Mouse (Mus musculus): ENCODE measurements around the gene Morn3.
"Not testable (repeated sequence)": the region's sequence is repeated elsewhere in the genome, so short reads cannot be mapped to it uniquely, and the experiment has no call there.

Gene Morn3

GRCm38 (mm10) chr5:123046916-123047315 is at the start of gene Morn3:
Gene Morn3, minus strand, starts transcription at chr5:123047016.
- DNase-seq (ENCODE audit: low spot score in 2 of 2) = no peak

DNA sequence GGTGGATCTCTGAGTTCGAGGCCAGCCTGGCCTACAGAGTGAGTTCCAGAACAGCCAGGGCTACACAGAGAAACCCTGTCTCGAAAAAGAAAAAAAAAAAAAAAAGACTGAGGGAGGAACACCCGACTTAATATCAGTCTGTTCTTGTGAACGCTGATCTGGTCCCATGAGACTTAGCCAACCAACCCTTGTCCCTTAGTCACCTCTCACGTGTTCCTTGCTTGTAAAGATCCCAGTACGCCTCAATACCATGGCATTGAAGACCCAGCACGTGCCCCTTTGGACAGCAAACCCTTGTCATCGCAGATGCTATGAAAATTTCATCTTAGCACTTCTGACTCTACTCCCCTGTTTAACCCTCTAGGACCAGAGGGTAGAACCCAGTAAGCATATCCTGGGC is 49.5 kb upstream of the Morn3 start:
- no peak for DNase-seq (ENCODE audit: low spot score in 2 of 2)

GRCm38 (mm10) chr5:123094238-123094991 is 47.6 kb upstream of the Morn3 start:
- no peak for DNase-seq (ENCODE audit: low spot score in 2 of 2)

GRCm38 (mm10) chr5:123093077-123093633 is 46.3 kb upstream of the Morn3 start:
- no peak for DNase-seq (ENCODE audit: low spot score in 2 of 2)

GRCm38 (mm10) chr5:123090560-123091306 is 43.9 kb upstream of the Morn3 start:
- no peak for DNase-seq (ENCODE audit: low spot score in 2 of 2)

DNA sequence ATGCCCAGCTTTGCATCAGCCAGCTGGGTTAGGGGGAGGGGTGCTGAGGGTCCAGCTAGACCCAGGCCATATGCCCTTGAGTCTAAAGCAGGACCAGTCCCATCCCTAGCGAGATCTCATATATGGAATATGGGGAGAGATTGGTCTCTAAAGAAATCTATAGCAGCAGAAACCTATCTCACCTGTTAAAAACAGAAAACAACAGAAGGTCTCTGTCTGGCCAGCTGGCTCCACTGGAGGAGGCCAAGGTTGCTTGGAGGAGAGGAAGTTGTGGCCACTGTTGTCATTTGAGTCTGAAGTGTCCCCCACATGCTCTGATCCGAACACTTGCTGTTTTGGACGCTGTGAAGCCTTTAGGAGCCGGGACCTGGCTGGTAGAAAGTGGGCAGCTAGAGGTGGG is 42.0 kb upstream of the Morn3 start:
- DNase-seq (ENCODE audit: low spot score in 2 of 2) = no peak

DNA sequence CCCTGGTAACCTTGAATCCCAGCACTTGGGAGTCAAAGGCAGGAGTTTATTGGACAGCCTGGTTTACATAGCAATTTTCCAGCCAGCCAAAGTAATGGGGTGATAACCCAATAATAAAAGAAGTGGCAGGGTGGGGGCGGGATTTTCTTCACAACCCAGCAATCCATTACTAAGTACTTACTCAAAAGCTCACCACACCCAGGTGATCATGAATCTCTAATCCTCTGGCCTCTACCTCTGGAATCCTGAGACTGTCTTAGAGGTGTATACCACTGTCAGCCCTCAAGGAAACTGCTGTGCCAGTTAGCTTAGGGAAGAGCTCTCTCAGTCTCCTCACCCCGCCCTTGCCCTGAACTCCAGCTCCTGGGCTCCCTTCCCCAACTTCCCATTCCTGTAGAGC is 39.7 kb upstream of the Morn3 start:
- DNase-seq (ENCODE audit: low spot score in 2 of 2) = no peak

DNA sequence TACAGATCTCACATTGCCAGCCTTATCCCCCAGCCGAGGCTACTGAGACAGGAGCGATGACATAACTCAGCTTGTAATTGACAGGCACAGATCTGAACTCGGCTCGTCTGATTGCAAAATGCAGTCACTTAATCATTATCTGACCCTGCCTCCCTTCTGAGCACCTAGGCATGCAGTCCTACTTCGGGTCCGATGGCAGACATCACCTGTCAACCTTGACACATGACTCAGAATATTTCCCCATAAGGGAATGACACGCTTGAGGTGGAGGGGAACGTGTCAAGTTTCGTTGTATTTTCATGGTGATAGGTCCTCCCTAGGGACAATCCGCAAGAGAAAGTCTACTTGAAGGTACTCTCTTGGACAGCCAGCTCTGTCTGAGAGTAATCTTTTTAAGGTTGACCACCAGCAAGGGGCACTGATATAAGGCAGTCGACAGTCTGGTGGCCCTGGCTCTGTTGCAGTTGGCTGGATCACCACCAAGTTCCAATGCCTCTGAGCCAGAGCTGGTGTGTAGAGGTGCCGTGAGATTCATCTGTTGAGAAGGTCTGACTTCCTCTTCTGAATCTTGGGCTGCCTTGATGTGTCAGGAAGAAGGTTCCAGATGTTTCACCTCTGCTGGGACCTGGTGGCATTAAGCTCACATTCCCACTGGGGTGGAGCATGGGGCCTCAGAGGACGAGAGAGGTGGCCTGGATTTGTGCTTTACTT is 36.7 kb upstream of the Morn3 start:
- no peak for DNase-seq (ENCODE audit: low spot score in 2 of 2)

- no peak for DNase-seq (ENCODE audit: low spot score in 2 of 2)
Measured at GRCm38 (mm10) chr5:123080510-123080909, 33.7 kb upstream of the Morn3 start.

DNA sequence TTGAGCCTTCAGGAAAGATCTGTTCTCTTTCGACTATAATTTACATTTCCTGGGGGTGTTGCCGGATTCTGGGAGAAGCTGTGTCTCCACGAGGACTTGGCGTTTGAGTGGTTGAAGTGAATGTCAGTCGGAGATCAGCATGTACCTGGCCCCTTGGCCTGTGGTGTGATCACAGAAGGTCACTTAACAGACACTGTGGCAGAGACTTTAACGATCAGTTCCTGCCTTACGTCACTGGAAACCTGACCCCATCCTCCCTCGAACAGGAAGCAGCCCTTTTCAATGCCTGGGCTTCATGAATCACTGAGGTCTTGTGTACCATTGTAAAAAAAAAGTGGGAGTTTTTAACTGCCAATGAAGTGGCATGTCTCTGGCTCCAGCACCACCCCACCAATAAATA is 33.2 kb upstream of the Morn3 start:
- no peak for DNase-seq (ENCODE audit: low spot score in 2 of 2)

GRCm38 (mm10) chr5:123079568-123079967 is 32.8 kb upstream of the Morn3 start:
- DNase-seq (ENCODE audit: low spot score in 2 of 2) = no peak

- DNase-seq (ENCODE audit: low spot score in 2 of 2) = no peak
Measured at GRCm38 (mm10) chr5:123076419-123077281, 29.8 kb upstream of the Morn3 start.

DNA sequence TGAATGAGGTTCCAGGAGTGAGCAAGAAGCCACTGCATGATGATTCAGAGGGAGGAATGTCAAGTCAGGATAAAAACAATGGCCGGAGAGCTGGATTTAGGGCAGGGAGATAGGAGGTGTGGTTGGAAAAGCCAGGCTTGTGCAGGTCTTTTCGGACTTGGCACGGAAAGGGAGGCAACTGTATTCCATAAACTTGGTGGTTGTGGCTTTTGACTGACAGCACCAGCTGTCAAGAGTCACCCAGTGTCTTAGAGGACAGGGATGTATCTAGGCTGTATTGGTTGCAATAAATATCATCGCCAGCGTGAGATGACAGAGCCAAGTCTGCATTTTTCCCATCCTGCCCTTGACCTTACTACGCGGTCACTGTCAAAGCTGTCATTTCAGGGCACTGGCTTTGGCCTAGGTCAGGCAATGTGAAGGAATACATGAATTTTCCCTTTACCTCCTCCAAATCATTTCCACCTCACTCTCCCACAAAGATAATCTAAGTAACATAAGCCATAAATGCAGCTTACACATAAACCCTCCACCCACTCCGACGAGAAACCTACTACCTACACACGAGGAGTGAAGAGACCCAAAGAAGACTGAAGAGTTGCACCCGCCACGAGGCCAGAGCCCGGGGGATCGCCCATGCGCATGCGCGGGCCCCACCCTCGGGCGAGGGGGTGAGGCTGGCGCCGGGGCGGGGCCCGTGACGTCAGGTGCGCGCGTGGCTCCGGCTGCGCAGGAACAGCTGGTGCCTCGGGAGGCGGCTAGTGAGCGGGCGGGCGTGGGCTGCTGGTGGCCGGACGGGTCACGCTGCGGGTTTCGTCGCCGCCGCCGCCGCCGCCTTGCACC is 29.0 kb upstream of the Morn3 start:
- peak; percentile 67 to 88 for DNase-seq (ENCODE audit: low spot score in 2 of 2)

- DNase-seq (ENCODE audit: low spot score in 2 of 2) = no peak
Measured at GRCm38 (mm10) chr5:123068714-123069113, 21.9 kb upstream of the Morn3 start.

DNA sequence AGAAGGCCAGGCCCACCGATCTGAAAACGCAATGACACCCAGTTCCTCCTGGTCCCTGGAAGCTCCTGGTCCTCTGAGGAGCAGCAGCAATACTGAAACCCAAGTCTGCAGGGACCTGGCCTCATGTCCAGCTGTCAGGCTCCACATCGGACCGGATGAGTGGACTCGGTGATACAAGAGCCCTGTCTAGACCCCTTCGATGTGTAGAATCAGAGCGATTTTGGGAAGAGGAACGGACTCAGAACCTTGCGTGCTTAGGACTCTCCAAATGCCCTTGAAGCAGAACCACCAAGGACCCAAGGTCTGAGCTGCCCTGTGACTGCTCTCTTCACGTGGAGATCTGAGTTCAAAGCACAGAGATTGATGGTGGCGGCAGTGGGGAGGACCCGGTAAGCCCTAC is 21.3 kb upstream of the Morn3 start, which contains the start of gene Tmem120b:
Tmem120b (plus strand) TSS at position 301 of the 400 bp plus-strand sequence.
- DNase-seq (ENCODE audit: low spot score in 2 of 2) = no peak

- no peak for DNase-seq (ENCODE audit: low spot score in 2 of 2)
Measured at GRCm38 (mm10) chr5:123067395-123067995, 20.7 kb upstream of the Morn3 start.

DNA sequence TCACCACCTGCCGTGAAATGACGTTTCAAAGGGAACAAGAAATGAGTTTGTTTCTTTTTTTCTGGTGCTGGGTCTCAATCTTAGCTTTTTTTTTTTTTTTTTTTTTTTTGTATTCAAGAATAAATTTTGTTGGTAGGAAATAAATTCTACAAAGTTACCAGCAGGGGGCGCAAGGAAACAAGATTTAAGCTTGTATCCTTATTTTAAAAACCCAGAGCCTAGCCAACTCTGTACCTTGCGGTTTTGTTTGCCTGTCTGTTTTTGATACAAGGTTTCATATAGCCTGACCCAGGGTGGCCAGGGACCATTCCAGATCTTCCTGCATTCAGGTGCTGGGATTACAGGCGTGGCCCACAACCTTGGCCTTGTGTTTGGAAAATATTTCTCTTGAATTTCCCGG is 17.4 kb upstream of the Morn3 start:
- DNase-seq (ENCODE audit: low spot score in 2 of 2) = peak in 1 of 2 experiments; percentile 45

DNA sequence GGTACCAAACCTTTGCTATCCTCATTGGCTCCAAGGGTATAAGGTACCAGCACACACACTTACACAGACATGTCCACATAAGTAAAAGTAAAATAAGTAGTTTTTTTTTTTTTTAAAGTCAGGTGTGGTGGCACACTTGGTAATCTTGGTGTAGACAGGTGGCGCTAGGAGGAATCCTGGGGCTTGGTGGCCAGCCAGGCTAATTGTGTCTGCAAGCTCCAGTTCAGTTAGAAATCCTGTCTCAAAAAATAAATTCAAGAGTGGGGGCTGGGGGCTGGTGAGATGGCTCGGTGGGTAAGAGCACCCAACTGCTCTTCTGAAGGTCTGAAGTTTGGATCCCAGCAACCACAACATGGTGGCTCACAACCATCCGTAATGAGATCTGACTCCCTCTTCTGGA is 16.3 kb upstream of the Morn3 start:
- no peak for DNase-seq (ENCODE audit: low spot score in 2 of 2)

DNA sequence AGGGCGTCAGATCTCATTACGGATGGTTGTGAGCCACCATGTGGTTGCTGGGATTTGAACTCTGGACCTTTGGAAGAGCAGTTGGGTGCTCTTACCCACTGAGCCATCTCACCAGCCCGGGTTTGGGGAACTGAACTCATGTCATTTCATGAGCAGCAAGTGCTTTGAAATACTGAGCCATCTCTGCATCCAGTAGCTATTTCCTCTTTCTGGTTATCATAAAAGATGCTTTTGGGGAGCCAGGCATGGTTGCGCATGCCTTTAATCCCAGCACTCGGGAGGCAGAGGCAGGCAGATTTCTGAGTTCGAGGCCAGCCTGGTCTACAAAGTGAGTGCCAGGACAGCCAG is 14.6 kb upstream of the Morn3 start:
- DNase-seq (ENCODE audit: low spot score in 2 of 2) = not testable (repeated sequence)
